Mouse (Mus musculus): ENCODE results near the gene Zg16. TPM values are rescaled to one million over a fixed set of nuclear protein-coding genes. Genes with fewer than 3 reads are reported as not detected.

Zg16 gene
- polyA plus RNA-seq, 1 experiment: not detected

- Histone ChIP-seq H3K27ac (ENCODE audit: insufficient read depth, low read length) (no peak overlapping the region), H3K4me3 (ENCODE audit: insufficient read depth, low read length) (no peak overlapping the region), H3K4me1 (ENCODE audit: control insufficient read depth, insufficient read depth, low read length) (peaks cover under 1% of the 10 kb centered on the region; the same call in 1 of the 2 replicates)
- TF ChIP-seq CTCF (IDR thresholded peaks at IDR 0.05; ENCODE audit: borderline replicate concordance, insufficient read depth, low read length) (no peak), POLR2A (IDR thresholded peaks at IDR 0.05; ENCODE audit: low read depth, low read length) (no peak)
Observed at GRCm38 (mm10) chr7:127076188-127076587, 10.9 kb downstream of the Zg16 start.

- H3K4me1 ChIP-seq (ENCODE audit: control insufficient read depth, insufficient read depth, low read length): peaks cover 2% of the 10 kb centered on the region; the same call in 1 of the 2 replicates
- H3K4me3 ChIP-seq (ENCODE audit: insufficient read depth, low read length): no peak overlapping the region
- TF ChIP-seq POLR2A (IDR thresholded peaks at IDR 0.05; ENCODE audit: low read depth, low read length): no peak
- no peak overlapping the region for H3K27ac ChIP-seq (ENCODE audit: insufficient read depth, low read length)
Observed at GRCm38 (mm10) chr7:127073221-127073620, 13.9 kb downstream of the Zg16 start.

GRCm38 (mm10) chr7:127070871-127071413 is 16.2 kb downstream of the Zg16 start:
- H3K4me1 ChIP-seq (ENCODE audit: control insufficient read depth, insufficient read depth, low read length): peaks cover 6% of the 10 kb centered on the region; the same call in 1 of the 2 replicates
- H3K4me3 ChIP-seq (ENCODE audit: insufficient read depth, low read length): no peak overlapping the region
- H3K27ac ChIP-seq (ENCODE audit: insufficient read depth, low read length): no peak overlapping the region
- TF ChIP-seq CTCF (IDR thresholded peaks at IDR 0.05; ENCODE audit: borderline replicate concordance, insufficient read depth, low read length) (no peak), POLR2A (IDR thresholded peaks at IDR 0.05; ENCODE audit: low read depth, low read length) (no peak)

GRCm38 (mm10) chr7:127066317-127066716 is 20.8 kb downstream of the Zg16 start:
- Histone ChIP-seq H3K4me3 (ENCODE audit: insufficient read depth, low read length) (no peak overlapping the region), H3K4me1 (ENCODE audit: control insufficient read depth, insufficient read depth, low read length) (peaks cover 6% of the 10 kb centered on the region; the same call in 1 of the 2 replicates), H3K27ac (ENCODE audit: insufficient read depth, low read length) (no peak overlapping the region)
- no peak for TF ChIP-seq CTCF (IDR thresholded peaks at IDR 0.05; ENCODE audit: borderline replicate concordance, insufficient read depth, low read length)
- TF ChIP-seq POLR2A (IDR thresholded peaks at IDR 0.05; ENCODE audit: low read depth, low read length): no peak

- TF ChIP-seq CTCF (IDR thresholded peaks at IDR 0.05; ENCODE audit: borderline replicate concordance, insufficient read depth, low read length) (no peak), POLR2A (IDR thresholded peaks at IDR 0.05; ENCODE audit: low read depth, low read length) (no peak)
- Histone ChIP-seq H3K4me3 (ENCODE audit: insufficient read depth, low read length) (no peak overlapping the region), H3K4me1 (ENCODE audit: control insufficient read depth, insufficient read depth, low read length) (peaks cover 3% of the 10 kb centered on the region; the same call in 1 of the 2 replicates), H3K27ac (ENCODE audit: insufficient read depth, low read length) (no peak overlapping the region)
Observed at GRCm38 (mm10) chr7:127065538-127065937, 21.6 kb downstream of the Zg16 start.

GRCm38 (mm10) chr7:127055026-127055585 is 32.0 kb downstream of the Zg16 start:
- H3K4me1 ChIP-seq (ENCODE audit: control insufficient read depth, insufficient read depth, low read length): no peaks in the 10 kb centered on the region
- no peak overlapping the region for H3K27ac ChIP-seq (ENCODE audit: insufficient read depth, low read length)
- H3K4me3 ChIP-seq (ENCODE audit: insufficient read depth, low read length): no peak overlapping the region
- TF ChIP-seq POLR2A (IDR thresholded peaks at IDR 0.05; ENCODE audit: low read depth, low read length) (no peak), CTCF (IDR thresholded peaks at IDR 0.05; ENCODE audit: borderline replicate concordance, insufficient read depth, low read length) (no peak)

GRCm38 (mm10) chr7:127041851-127042672 is 45.1 kb downstream of the Zg16 start, which contains the start of gene Kif22:
Kif22 (minus strand) TSS chr7:127042471.
- no peak for TF ChIP-seq CTCF (IDR thresholded peaks at IDR 0.05; ENCODE audit: borderline replicate concordance, insufficient read depth, low read length)
- TF ChIP-seq POLR2A (IDR thresholded peaks at IDR 0.05; ENCODE audit: low read depth, low read length): peak; percentile 68

GRCm38 (mm10) chr7:127031244-127031643 is 55.9 kb downstream of the Zg16 start:
- no peak for TF ChIP-seq POLR2A (IDR thresholded peaks at IDR 0.05; ENCODE audit: low read depth, low read length)
- no peak for TF ChIP-seq CTCF (IDR thresholded peaks at IDR 0.05; ENCODE audit: borderline replicate concordance, insufficient read depth, low read length)
- H3K4me3 ChIP-seq (ENCODE audit: insufficient read depth, low read length): no peak overlapping the region
- no peak overlapping the region for H3K27ac ChIP-seq (ENCODE audit: insufficient read depth, low read length)
- H3K4me1 ChIP-seq (ENCODE audit: control insufficient read depth, insufficient read depth, low read length): peaks cover 2% of the 10 kb centered on the region; the same call in 1 of the 2 replicates

More at GRCm38 (mm10) chr7:127041851-127042672, 45.1 kb downstream of the Zg16 start, which contains the start of gene Kif22:
- H3K4me3 ChIP-seq (ENCODE audit: insufficient read depth, low read length): peak within 1 kb of the TSS; percentile 82
- peak within 1 kb of the TSS; percentile 38 for H3K27ac ChIP-seq (ENCODE audit: insufficient read depth, low read length)
- H3K4me1 ChIP-seq (ENCODE audit: control insufficient read depth, insufficient read depth, low read length): no peaks in the 10 kb centered on the region

- no peak overlapping the region for H3K4me3 ChIP-seq (ENCODE audit: insufficient read depth, low read length)
- TF ChIP-seq POLR2A (IDR thresholded peaks at IDR 0.05; ENCODE audit: low read depth, low read length) (no peak), CTCF (IDR thresholded peaks at IDR 0.05; ENCODE audit: borderline replicate concordance, insufficient read depth, low read length) (no peak)
- H3K4me1 ChIP-seq (ENCODE audit: control insufficient read depth, insufficient read depth, low read length): peaks cover 2% of the 10 kb centered on the region; the same call in 1 of the 2 replicates
- peak overlapping the region; percentile 61 for H3K27ac ChIP-seq (ENCODE audit: insufficient read depth, low read length)
Observed at GRCm38 (mm10) chr7:127030172-127030571, 57.0 kb downstream of the Zg16 start.
